Mouse (Mus musculus) forebrain, embryonic 15.5 days (tissue): ENCODE measurements at regions not wholly inside any gene's neighbourhood (a gene's known extent, or its start where the extent isn't known, plus 50 kb on each side); places are given as distances from the start of the nearest gene placed in this dataset.
A peak's percentile ranks its signal among the peaks of the same experiment; 100 is the strongest.

ENCODE experiments used
- ATAC-seq: fragments of 200-750 bp; cut with Nextera tagmentation; replicated peaks from 2 replicates; pipeline ENCODE4 v1.8.0; 2017; ENCODE audit warnings: mild to moderate bottlenecking, moderate TSS enrichment, moderate library complexity
- H3K27ac ChIP-seq: fragments of 300-500 bp; sonication (generic); replicated peaks from 2 replicates; pipeline ENCODE4 v1.5.1; 2015; ENCODE audit warnings: mild to moderate bottlenecking, inconsistent platforms
- H3K27me3 ChIP-seq: fragments of 300-500 bp; sonication (generic); 2 replicates; pipeline ENCODE4 v1.6.1; 2015; ENCODE audit warnings: inconsistent platforms
- H3K36me3 ChIP-seq: fragments of 300-500 bp; sonication (generic); 2 replicates; pipeline ENCODE4 v1.6.1; 2015; ENCODE audit warnings: mild to moderate bottlenecking, inconsistent platforms
- H3K4me1 ChIP-seq: fragments of 300-500 bp; sonication (generic); 2 replicates; pipeline ENCODE4 v1.6.1; 2015; ENCODE audit warnings: inconsistent platforms
- H3K4me2 ChIP-seq: fragments of 300-500 bp; sonication (generic); replicated peaks from 2 replicates; pipeline ENCODE4 v1.6.1; 2015; ENCODE audit warnings: mild to moderate bottlenecking, inconsistent platforms
- H3K4me3 ChIP-seq: fragments of 300-500 bp; sonication (generic); 2 replicates; pipeline ENCODE4 v1.5.1; 2015; ENCODE audit warnings: mild to moderate bottlenecking, inconsistent platforms
- H3K9ac ChIP-seq: fragments of 300-500 bp; sonication (generic); replicated peaks from 2 replicates; pipeline ENCODE4 v1.6.1; 2015; ENCODE audit warnings: mild to moderate bottlenecking, inconsistent platforms
- H3K9me3 ChIP-seq: fragments of 300-500 bp; sonication (generic); 2 replicates; pipeline ENCODE4 v1.6.1; 2016; ENCODE audit warnings: inconsistent platforms
- WGBS: fragments of 180-500 bp; shearing (Covaris S2); methylation state at CpG from one replicate; pipeline ENCODE4 v1.1.7; 2015; ENCODE audit warnings: mixed read lengths; 5-methylcytosine and 5-hydroxymethylcytosine counted together

DNA sequence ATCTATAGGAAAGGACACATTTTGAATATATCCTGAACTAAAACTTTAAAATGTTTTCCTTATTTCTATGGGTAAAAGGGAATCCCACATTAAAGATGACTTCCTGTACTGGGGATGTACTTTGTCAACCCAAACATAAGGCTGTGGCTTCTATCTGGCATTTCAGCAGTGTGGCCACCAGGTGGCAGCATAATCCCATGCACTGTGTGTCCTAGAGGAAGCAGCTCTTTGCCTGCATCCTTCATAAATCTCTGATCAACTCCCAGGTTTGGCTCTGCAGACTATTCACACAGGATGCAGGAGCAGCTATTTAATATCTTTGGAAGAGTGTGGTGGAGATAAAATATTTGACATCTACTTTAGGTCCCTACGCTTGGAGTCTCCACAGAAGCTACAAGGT is 59.1 kb downstream of the Bmp15 start:
- Histone ChIP-seq H3K9me3 (no peaks in the 10 kb centered on the region), H3K4me3 (no peak overlapping the region), H3K4me2 (no peak overlapping the region), H3K27ac (no peak overlapping the region), H3K27me3 (no peaks in the 10 kb centered on the region), H3K9ac (no peak overlapping the region), H3K36me3 (no peaks in the 10 kb centered on the region), H3K4me1 (no peaks in the 10 kb centered on the region)
- WGBS = 92% methylated on average over 1 of the region's 1 CpGs
- ATAC-seq = peak; percentile 88

GRCm38 (mm10) chrX:6258523-6258922 is 62.0 kb downstream of the Bmp15 start:
- ATAC-seq = no peak

GRCm38 (mm10) chrX:6254058-6254457 is 66.5 kb downstream of the Bmp15 start:
- H3K27ac ChIP-seq = no peak overlapping the region
- H3K4me2 ChIP-seq = no peak overlapping the region
- H3K4me3 ChIP-seq = no peak overlapping the region
- no peaks in the 10 kb centered on the region for H3K9me3 ChIP-seq
- no peaks in the 10 kb centered on the region for H3K4me1 ChIP-seq
- no peaks in the 10 kb centered on the region for H3K27me3 ChIP-seq
- no peak for ATAC-seq
- H3K9ac ChIP-seq = no peak overlapping the region
- H3K36me3 ChIP-seq = no peaks in the 10 kb centered on the region

More at GRCm38 (mm10) chrX:6258523-6258922, 62.0 kb downstream of the Bmp15 start:
- no peak overlapping the region for H3K4me2 ChIP-seq
- H3K9ac ChIP-seq = no peak overlapping the region
- no peaks in the 10 kb centered on the region for H3K27me3 ChIP-seq
- no peak overlapping the region for H3K27ac ChIP-seq
- no peaks in the 10 kb centered on the region for H3K36me3 ChIP-seq
- no peaks in the 10 kb centered on the region for H3K4me1 ChIP-seq
- no peaks in the 10 kb centered on the region for H3K9me3 ChIP-seq
- 65% methylated on average over 4 of the region's 4 CpGs for WGBS
- H3K4me3 ChIP-seq = no peak overlapping the region

DNA sequence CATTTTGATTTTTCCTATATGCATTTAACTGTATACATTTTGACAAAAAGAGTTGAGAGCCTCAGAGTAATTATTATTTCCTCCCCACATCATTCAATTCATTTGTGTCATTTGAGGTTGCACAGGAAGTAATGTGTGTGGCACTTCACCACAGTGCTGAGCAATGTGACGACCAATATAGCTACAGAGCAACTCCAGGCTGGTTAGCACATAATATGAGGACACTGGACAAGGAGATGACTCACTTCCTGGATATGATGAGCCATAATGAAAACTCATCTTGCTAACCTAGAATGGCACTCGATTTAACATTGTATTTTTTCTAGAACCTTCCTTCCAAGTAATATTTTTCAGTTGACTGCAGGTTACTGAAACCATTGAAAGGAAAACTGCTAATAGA is 67.6 kb downstream of the Bmp15 start:
- H3K4me3 ChIP-seq = no peak overlapping the region
- H3K4me2 ChIP-seq = no peak overlapping the region
- 62% methylated on average over 2 of the region's 2 CpGs for WGBS
- H3K27me3 ChIP-seq = no peaks in the 10 kb centered on the region
- no peaks in the 10 kb centered on the region for H3K9me3 ChIP-seq
- H3K27ac ChIP-seq = no peak overlapping the region
- ATAC-seq = no peak
- no peaks in the 10 kb centered on the region for H3K36me3 ChIP-seq
- no peak overlapping the region for H3K9ac ChIP-seq
- H3K4me1 ChIP-seq = no peaks in the 10 kb centered on the region
